Mouse (Mus musculus): ENCODE measurements around the gene Arl6ip4. TPM values are rescaled to one million over a fixed set of nuclear protein-coding genes. Genes with fewer than 3 reads are reported as not detected.

Arl6ip4 gene
- polyA plus RNA-seq, 1 experiment, result 112 TPM

- H3K4me3 ChIP-seq (replicated peaks; ENCODE audit: control insufficient read depth, low read depth, low read length), result no peak overlapping the region
- no peak for TF ChIP-seq CTCF (IDR thresholded peaks at IDR 0.05; ENCODE audit: control insufficient read depth, insufficient read depth, low read length)
- no peak for TF ChIP-seq POLR2A (IDR thresholded peaks at IDR 0.05; ENCODE audit: borderline replicate concordance, control insufficient read depth, low read depth, low read length)
- H3K27ac ChIP-seq (ENCODE audit: control insufficient read depth, insufficient read depth, low read depth, low read length, poor library complexity), result peak overlapping the region; percentile 45
- H3K4me1 ChIP-seq (ENCODE audit: control insufficient read depth, insufficient read depth, low read length), result peaks cover 10% of the 10 kb centered on the region
- WGBS, result 39% methylated on average over 9 of the region's 9 CpGs
Observed at GRCm38 (mm10) chr5:124078794-124079416, 37.0 kb upstream of the Arl6ip4 start.

GRCm38 (mm10) chr5:124079880-124080279 lies 36.0 kb upstream of the Arl6ip4 start:
- TF ChIP-seq POLR2A (IDR thresholded peaks at IDR 0.05; ENCODE audit: borderline replicate concordance, control insufficient read depth, low read depth, low read length) (peak; percentile 29; the same call in 1 of the 2 replicates), CTCF (IDR thresholded peaks at IDR 0.05; ENCODE audit: control insufficient read depth, insufficient read depth, low read length) (no peak)
- Histone ChIP-seq H3K4me3 (replicated peaks; ENCODE audit: control insufficient read depth, low read depth, low read length) (no peak overlapping the region), H3K27ac (ENCODE audit: control insufficient read depth, insufficient read depth, low read depth, low read length, poor library complexity) (peak overlapping the region; percentile 33; the same call in 1 of the 2 replicates), H3K4me1 (ENCODE audit: control insufficient read depth, insufficient read depth, low read length) (peaks cover 10% of the 10 kb centered on the region)
- WGBS, result 34% methylated on average over 17 of the region's 17 CpGs

- H3K4me3 ChIP-seq (replicated peaks; ENCODE audit: control insufficient read depth, low read depth, low read length), result no peak overlapping the region
- no peak overlapping the region; the same call in 1 of the 2 replicates for H3K27ac ChIP-seq (ENCODE audit: control insufficient read depth, insufficient read depth, low read depth, low read length, poor library complexity)
- TF ChIP-seq POLR2A (IDR thresholded peaks at IDR 0.05; ENCODE audit: borderline replicate concordance, control insufficient read depth, low read depth, low read length), result no peak
- TF ChIP-seq CTCF (IDR thresholded peaks at IDR 0.05; ENCODE audit: control insufficient read depth, insufficient read depth, low read length), result no peak
- H3K4me1 ChIP-seq (ENCODE audit: control insufficient read depth, insufficient read depth, low read length), result peaks cover 5% of the 10 kb centered on the region
- WGBS, result 79% methylated on average over 10 of the region's 10 CpGs
Observed at GRCm38 (mm10) chr5:124082447-124082846, 33.4 kb upstream of the Arl6ip4 start.

- peaks cover 5% of the 10 kb centered on the region for H3K4me1 ChIP-seq (ENCODE audit: control insufficient read depth, insufficient read depth, low read length)
- 82% methylated on average over 17 of the region's 17 CpGs for WGBS
- no peak overlapping the region; the same call in 1 of the 2 replicates for H3K27ac ChIP-seq (ENCODE audit: control insufficient read depth, insufficient read depth, low read depth, low read length, poor library complexity)
- no peak overlapping the region for H3K4me3 ChIP-seq (replicated peaks; ENCODE audit: control insufficient read depth, low read depth, low read length)
- TF ChIP-seq CTCF (IDR thresholded peaks at IDR 0.05; ENCODE audit: control insufficient read depth, insufficient read depth, low read length) (no peak), POLR2A (IDR thresholded peaks at IDR 0.05; ENCODE audit: borderline replicate concordance, control insufficient read depth, low read depth, low read length) (no peak)
Observed at GRCm38 (mm10) chr5:124082941-124083688, 32.8 kb upstream of the Arl6ip4 start.

GRCm38 (mm10) chr5:124083850-124084587 lies 31.9 kb upstream of the Arl6ip4 start:
- H3K4me1 ChIP-seq (ENCODE audit: control insufficient read depth, insufficient read depth, low read length), result peaks cover 4% of the 10 kb centered on the region; the same call in 1 of the 2 replicates
- WGBS, result 74% methylated on average over 14 of the region's 14 CpGs
- no peak overlapping the region for H3K27ac ChIP-seq (ENCODE audit: control insufficient read depth, insufficient read depth, low read depth, low read length, poor library complexity)
- 0 out of 2 replicates have a peak, but pooled peaks have one; percentile 6 for TF ChIP-seq CTCF (IDR thresholded peaks at IDR 0.05; ENCODE audit: control insufficient read depth, insufficient read depth, low read length)
- TF ChIP-seq POLR2A (IDR thresholded peaks at IDR 0.05; ENCODE audit: borderline replicate concordance, control insufficient read depth, low read depth, low read length), result no peak
- H3K4me3 ChIP-seq (replicated peaks; ENCODE audit: control insufficient read depth, low read depth, low read length), result no peak overlapping the region

- Histone ChIP-seq H3K4me3 (replicated peaks; ENCODE audit: control insufficient read depth, low read depth, low read length) (no peak overlapping the region), H3K4me1 (ENCODE audit: control insufficient read depth, insufficient read depth, low read length) (peaks cover 2% of the 10 kb centered on the region; the same call in 1 of the 2 replicates), H3K27ac (ENCODE audit: control insufficient read depth, insufficient read depth, low read depth, low read length, poor library complexity) (no peak overlapping the region)
- TF ChIP-seq POLR2A (IDR thresholded peaks at IDR 0.05; ENCODE audit: borderline replicate concordance, control insufficient read depth, low read depth, low read length) (no peak), CTCF (IDR thresholded peaks at IDR 0.05; ENCODE audit: control insufficient read depth, insufficient read depth, low read length) (peak; percentile 99)
- 37% methylated on average over 11 of the region's 11 CpGs for WGBS
Observed at GRCm38 (mm10) chr5:124084588-124085173, 31.2 kb upstream of the Arl6ip4 start.

- 74% methylated on average over 3 of the region's 3 CpGs for WGBS
- Histone ChIP-seq H3K4me1 (ENCODE audit: control insufficient read depth, insufficient read depth, low read length) (no peaks in the 10 kb centered on the region), H3K27ac (ENCODE audit: control insufficient read depth, insufficient read depth, low read depth, low read length, poor library complexity) (no peak overlapping the region), H3K4me3 (replicated peaks; ENCODE audit: control insufficient read depth, low read depth, low read length) (no peak overlapping the region)
- TF ChIP-seq POLR2A (IDR thresholded peaks at IDR 0.05; ENCODE audit: borderline replicate concordance, control insufficient read depth, low read depth, low read length), result no peak
- no peak for TF ChIP-seq CTCF (IDR thresholded peaks at IDR 0.05; ENCODE audit: control insufficient read depth, insufficient read depth, low read length)
Observed at GRCm38 (mm10) chr5:124085513-124085912, 30.4 kb upstream of the Arl6ip4 start.

All from bone marrow, adult 2 months (tissue).